Comparison of ENCODE assay signal across 9 mouse cellular contexts in genomic region chr2:28463919-28464318, GRCm38 (mm10). TPM values are rescaled to one million over a fixed set of nuclear protein-coding genes. Genes with fewer than 3 reads are reported as not detected.
DNase-seq lines count a peak whose midpoint lies in the region; ATAC-seq and TF ChIP-seq lines count a peak whose summit lies in the region.
"Had no signal": no experiment of that assay in that cellular context is flagged by ENCODE, and none has a peak within 500 bp of the region (broad histone marks: within the 10 kb centered on the region; RNA-seq: fewer than 3 reads in every experiment).

No protein-coding gene starts in this region.

- no peak for TF ChIP-seq POLR2A in testis, adult 2 months (IDR thresholded peaks at IDR 0.05; ENCODE audit: control insufficient read depth, low read depth, low read length)

- H3K27ac ChIP-seq in forebrain, embryonic 11.5 days (ENCODE audit: low read depth, low read length), result no peak overlapping the region
- no peak overlapping the region for H3K27ac ChIP-seq in forebrain, embryonic 16.5 days (ENCODE audit: low read length)
- no peak overlapping the region for H3K27ac ChIP-seq in testis, adult 2 months (ENCODE audit: control insufficient read depth, insufficient read depth, low read depth, low read length)
- no peak overlapping the region for H3K27ac ChIP-seq in lung, embryonic 14.5 days (ENCODE audit: low read depth)
- H3K27ac ChIP-seq: limb, embryonic 13.5 days had no signal

- no peak overlapping the region for H3K4me3 ChIP-seq in forebrain, embryonic 11.5 days (ENCODE audit: low read depth, low read length)
- H3K4me3 ChIP-seq in forebrain, embryonic 16.5 days (replicated peaks; ENCODE audit: low read length), result no peak overlapping the region
- H3K4me3 ChIP-seq in testis, adult 2 months (ENCODE audit: control insufficient read depth, low read depth, low read length), result peak overlapping the region; percentile 80
- H3K4me3 ChIP-seq in lung, embryonic 14.5 days (ENCODE audit: low read depth, low read length), result no peak overlapping the region
- H3K4me3 ChIP-seq: limb, embryonic 13.5 days had no signal

- 47% methylated on average over 3 of the region's 3 CpGs for WGBS in forebrain, embryonic 11.5 days
- 51% methylated on average over 3 of the region's 3 CpGs for WGBS in forebrain, embryonic 16.5 days
- WGBS in lung, embryonic 14.5 days, result 39% methylated on average over 3 of the region's 3 CpGs

- H3K27me3 ChIP-seq in forebrain, embryonic 11.5 days (ENCODE audit: control insufficient read depth, insufficient read depth, low read length), result no peaks in the 10 kb centered on the region
- H3K27me3 ChIP-seq in forebrain, embryonic 16.5 days (replicated peaks; ENCODE audit: control insufficient read depth, insufficient read depth, low read length), result no peaks in the 10 kb centered on the region
- no peaks in the 10 kb centered on the region for H3K27me3 ChIP-seq in testis, adult 2 months (ENCODE audit: control insufficient read depth, insufficient read depth, low read length)
- H3K27me3 ChIP-seq in lung, embryonic 14.5 days (ENCODE audit: insufficient read depth, low read length), result no peaks in the 10 kb centered on the region

- H3K4me1 ChIP-seq in forebrain, embryonic 11.5 days (replicated peaks; ENCODE audit: control insufficient read depth, insufficient read depth, low read length), result peaks cover 11% of the 10 kb centered on the region
- peaks cover 16% of the 10 kb centered on the region for H3K4me1 ChIP-seq in forebrain, embryonic 16.5 days (replicated peaks; ENCODE audit: control insufficient read depth, insufficient read depth, low read length)
- peaks cover 12% of the 10 kb centered on the region for H3K4me1 ChIP-seq in testis, adult 2 months (ENCODE audit: control insufficient read depth, insufficient read depth, low read length)
- H3K4me1 ChIP-seq in lung, embryonic 14.5 days (ENCODE audit: insufficient read depth), result peaks cover 3% of the 10 kb centered on the region; the same call in 1 of the 2 replicates

- TF ChIP-seq CTCF in testis, adult 2 months (IDR thresholded peaks at IDR 0.05; ENCODE audit: control insufficient read depth, insufficient read depth, insufficient replicate concordance, low read depth, low read length), result peak; percentile 75; the same call in 1 of the 2 replicates
- TF ChIP-seq CTCF in lung, embryonic 14.5 days (IDR thresholded peaks at IDR 0.05; ENCODE audit: low read depth), result peak; percentile 82

- H3K36me3 ChIP-seq in forebrain, embryonic 11.5 days (ENCODE audit: control insufficient read depth, insufficient read depth, low read length), result no peaks in the 10 kb centered on the region
- H3K36me3 ChIP-seq in forebrain, embryonic 16.5 days (ENCODE audit: control insufficient read depth, insufficient read depth), result no peaks in the 10 kb centered on the region
- no peaks in the 10 kb centered on the region for H3K36me3 ChIP-seq in testis, adult 2 months (ENCODE audit: control insufficient read depth, insufficient read depth, low read length)
- peaks cover under 1% of the 10 kb centered on the region; the same call in 1 of the 2 replicates for H3K36me3 ChIP-seq in lung, embryonic 14.5 days (ENCODE audit: insufficient read depth)

- peak; percentile 83 for DNase-seq in forebrain, embryonic 11.5 days (ENCODE audit: low spot score)
- no peak for DNase-seq in testis, postnatal 10 days (ENCODE audit: low spot score)
- DNase-seq in cerebellum, postnatal 14 days, result peak; percentile 83 to 90
- peak; percentile 79 to 87 for DNase-seq in kidney, postnatal 25 days
- peak; percentile 79 for DNase-seq in lung, embryonic 14.5 days
- DNase-seq in spleen, postnatal 10 days (ENCODE audit: low spot score in 2 of 2), result peak; percentile 52 to 74

- ATAC-seq in forebrain, embryonic 11.5 days (replicated peaks; ENCODE audit: low FRiP score), result no peak
- no peak for ATAC-seq in forebrain, embryonic 16.5 days
- no peak for ATAC-seq in lung, embryonic 14.5 days (ENCODE audit: insufficient read depth)

- no peak overlapping the region for H3K9ac ChIP-seq in forebrain, embryonic 11.5 days (ENCODE audit: low read length)
- H3K9ac ChIP-seq in forebrain, embryonic 16.5 days (replicated peaks; ENCODE audit: low read depth, low read length), result no peak overlapping the region
- no peak overlapping the region for H3K9ac ChIP-seq in lung, embryonic 14.5 days
- H3K9ac ChIP-seq: limb, embryonic 13.5 days had no signal

- H3K9me3 ChIP-seq in forebrain, embryonic 11.5 days (ENCODE audit: control insufficient read depth, low read length), result no peaks in the 10 kb centered on the region
- H3K9me3 ChIP-seq in forebrain, embryonic 16.5 days (ENCODE audit: control insufficient read depth, low read length), result no peaks in the 10 kb centered on the region
- no peaks in the 10 kb centered on the region for H3K9me3 ChIP-seq in lung, embryonic 14.5 days (ENCODE audit: low read depth, low read length)
- H3K9me3 ChIP-seq: limb, embryonic 13.5 days had no signal

- no peak overlapping the region for H3K4me2 ChIP-seq in forebrain, embryonic 11.5 days (ENCODE audit: low read depth, low read length, severe bottlenecking)
- no peak overlapping the region for H3K4me2 ChIP-seq in forebrain, embryonic 16.5 days (ENCODE audit: low read length)
- H3K4me2 ChIP-seq in lung, embryonic 14.5 days, result no peak overlapping the region
- H3K4me2 ChIP-seq: limb, embryonic 13.5 days had no signal

RNA-seq across cellular contexts. Expression of gene 1700007K13Rik, which starts 2.2 kb away (rescaled TPM):
- polyA plus RNA-seq in forebrain, embryonic 11.5 days (2014; fragmentation: Nextera tagmentation; extraction: Ambion mirVana), result 1.6 and 2.2 TPM in 2 replicates
- 1.0 and 1.2 TPM in 2 replicates for polyA plus RNA-seq in forebrain, embryonic 16.5 days (2015; fragmentation: Nextera tagmentation; extraction: Ambion mirVana)
- 49.9 and 54.6 TPM in 2 replicates for polyA plus RNA-seq in testis, adult 2 months (2012; rRNA removed)
- 1.3 TPM in 1 of 2 replicates, not detected in the other for polyA plus RNA-seq in lung, embryonic 14.5 days (2014; fragmentation: Nextera tagmentation; extraction: Ambion mirVana)

RNA-seq across cellular contexts. Expression of gene Mrps2, which starts 3.9 kb away (rescaled TPM):
- polyA plus RNA-seq in forebrain, embryonic 11.5 days (2014; fragmentation: Nextera tagmentation; extraction: Ambion mirVana), result 67.2 and 70.6 TPM in 2 replicates
- polyA plus RNA-seq in forebrain, embryonic 16.5 days (2015; fragmentation: Nextera tagmentation; extraction: Ambion mirVana), result 50.9 and 60.0 TPM in 2 replicates
- polyA plus RNA-seq in testis, adult 2 months (2012; rRNA removed), result 22.1 and 24.9 TPM in 2 replicates
- 58.5 and 59.9 TPM in 2 replicates for polyA plus RNA-seq in lung, embryonic 14.5 days (2014; fragmentation: Nextera tagmentation; extraction: Ambion mirVana)

RNA-seq across cellular contexts. Expression of gene Ppp1r26, which starts 17.3 kb away (rescaled TPM):
- polyA plus RNA-seq in forebrain, embryonic 11.5 days (2014; fragmentation: Nextera tagmentation; extraction: Ambion mirVana), result 7.4 and 7.8 TPM in 2 replicates
- polyA plus RNA-seq in forebrain, embryonic 16.5 days (2015; fragmentation: Nextera tagmentation; extraction: Ambion mirVana), result 8.9 and 11.5 TPM in 2 replicates
- polyA plus RNA-seq in testis, adult 2 months (2012; rRNA removed), result 11.9 and 13.0 TPM in 2 replicates
- 5.9 and 6.8 TPM in 2 replicates for polyA plus RNA-seq in lung, embryonic 14.5 days (2014; fragmentation: Nextera tagmentation; extraction: Ambion mirVana)

RNA-seq across cellular contexts. Expression of gene Gbgt1, which starts 32.8 kb away (rescaled TPM):
- polyA plus RNA-seq in forebrain, embryonic 11.5 days (2014; fragmentation: Nextera tagmentation; extraction: Ambion mirVana), result 0.35 TPM in 1 of 2 replicates, not detected in the other
- 0.51 and 1.2 TPM in 2 replicates for polyA plus RNA-seq in forebrain, embryonic 16.5 days (2015; fragmentation: Nextera tagmentation; extraction: Ambion mirVana)
- 3.1 and 4.5 TPM in 2 replicates for polyA plus RNA-seq in testis, adult 2 months (2012; rRNA removed)
- 0.41 and 0.76 TPM in 2 replicates for polyA plus RNA-seq in lung, embryonic 14.5 days (2014; fragmentation: Nextera tagmentation; extraction: Ambion mirVana)

RNA-seq across cellular contexts. Expression of gene Gm10134, which starts 42.0 kb away (rescaled TPM):
- polyA plus RNA-seq in forebrain, embryonic 11.5 days (2014; fragmentation: Nextera tagmentation; extraction: Ambion mirVana), result not detected in 2 replicates
- polyA plus RNA-seq in forebrain, embryonic 16.5 days (2015; fragmentation: Nextera tagmentation; extraction: Ambion mirVana), result 1.8 and 2.4 TPM in 2 replicates
- polyA plus RNA-seq in testis, adult 2 months (2012; rRNA removed), result 0.47 and 0.78 TPM in 2 replicates
- 1.2 and 2.4 TPM in 2 replicates for polyA plus RNA-seq in lung, embryonic 14.5 days (2014; fragmentation: Nextera tagmentation; extraction: Ambion mirVana)

Comparison
In these comparisons a context has a peak if more than half of its experiments do, and no peak if none do; other contexts are left out.
1. RNA of gene 1700007K13Rik, which starts 2.2 kb away (polyA plus RNA-seq): 49.9 to 54.6 TPM in testis, adult 2 months; 1.6 to 2.2 TPM in forebrain, embryonic 11.5 days, 1.0 to 1.2 TPM in forebrain, embryonic 16.5 days and 1.3 TPM in lung, embryonic 14.5 days; every median in the first group is over 10 times any median in the second.